Mouse (Mus musculus) ES-E14 (cell line): Measurements from ENCODE around the gene Gm42421.

Source experiments
- MAFK ChIP-seq: IDR thresholded peaks from 2 replicates; pipeline ENCODE4 v1.6.1; 2014; ENCODE audit warnings: mild to moderate bottlenecking, low read depth, low read length, inconsistent platforms; ENCODE audit not compliant: insufficient read depth
- ZC3H11A ChIP-seq: IDR thresholded peaks from 2 replicates; pipeline ENCODE4 v1.6.1; 2012; ENCODE audit warnings: low read depth, mild to moderate bottlenecking, inconsistent platforms, low read length, borderline replicate concordance
- ZNF384 ChIP-seq: IDR thresholded peaks from 2 replicates; pipeline ENCODE4 v1.6.1; 2012; ENCODE audit warnings: low read depth, low read length, inconsistent platforms

- no peak for TF ChIP-seq ZC3H11A
- no peak for TF ChIP-seq ZNF384
- TF ChIP-seq MAFK: no peak
Observed at GRCm38 (mm10) chr5:143959551-143959950, 31.6 kb downstream of the Gm42421 start.
